Mouse (Mus musculus): ENCODE data around the gene 2200002J24Rik. TPM values are rescaled to one million over a fixed set of nuclear protein-coding genes. Genes with fewer than 3 reads are reported as not detected.

The 2200002J24Rik gene
- polyA plus RNA-seq, 1 experiment from 2014 or later = not detected

GRCm38 (mm10) chr7:30683425-30683824 lies 15.3 kb upstream of the 2200002J24Rik start:
- Histone ChIP-seq H3K4me2 (ENCODE audit: low read length) (no peak overlapping the region), H3K27ac (ENCODE audit: low read length) (no peak overlapping the region), H3K9ac (ENCODE audit: low read depth, low read length) (no peak overlapping the region), H3K27me3 (ENCODE audit: control insufficient read depth, insufficient read depth, low read depth, low read length) (peaks cover 22% of the 10 kb centered on the region), H3K9me3 (replicated peaks; ENCODE audit: control insufficient read depth, low read length, poor library complexity, severe bottlenecking) (no peaks in the 10 kb centered on the region), H3K4me1 (ENCODE audit: control insufficient read depth, insufficient read depth, low read length) (no peaks in the 10 kb centered on the region), H3K36me3 (ENCODE audit: control insufficient read depth, insufficient read depth, low read length) (no peaks in the 10 kb centered on the region), H3K4me3 (ENCODE audit: low read depth, low read length) (no peak overlapping the region)
- 84% methylated on average over 2 of the region's 2 CpGs for whole genome bisulfite sequencing
- no peak for ATAC-seq

- no peaks in the 10 kb centered on the region for H3K9me3 ChIP-seq (replicated peaks; ENCODE audit: control insufficient read depth, low read length, poor library complexity, severe bottlenecking)
- 67% methylated on average over 6 of the region's 6 CpGs for WGBS
- peaks cover 22% of the 10 kb centered on the region for H3K27me3 ChIP-seq (ENCODE audit: control insufficient read depth, insufficient read depth, low read depth, low read length)
- ATAC-seq = no peak
- no peak overlapping the region for H3K4me2 ChIP-seq (ENCODE audit: low read length)
- H3K36me3 ChIP-seq (ENCODE audit: control insufficient read depth, insufficient read depth, low read length) = no peaks in the 10 kb centered on the region
- H3K4me3 ChIP-seq (ENCODE audit: low read depth, low read length) = no peak overlapping the region
- H3K4me1 ChIP-seq (ENCODE audit: control insufficient read depth, insufficient read depth, low read length) = no peaks in the 10 kb centered on the region
- H3K9ac ChIP-seq (ENCODE audit: low read depth, low read length) = no peak overlapping the region
- H3K27ac ChIP-seq (ENCODE audit: low read length) = no peak overlapping the region
Observed at GRCm38 (mm10) chr7:30688325-30688724, 10.4 kb upstream of the 2200002J24Rik start.

- no peak for ATAC-seq
- 68% methylated on average over 5 of the region's 5 CpGs for WGBS
- H3K27ac ChIP-seq (ENCODE audit: low read length) = no peak overlapping the region
Observed at GRCm38 (mm10) chr7:30698101-30698500, 625 bp upstream of the 2200002J24Rik start.

GRCm38 (mm10) chr7:30706214-30706882 lies 7.6 kb downstream of the 2200002J24Rik start:
- Histone ChIP-seq H3K9me3 (replicated peaks; ENCODE audit: control insufficient read depth, low read length, poor library complexity, severe bottlenecking) (no peaks in the 10 kb centered on the region), H3K4me3 (ENCODE audit: low read depth, low read length) (no peak overlapping the region), H3K4me2 (ENCODE audit: low read length) (no peak overlapping the region), H3K9ac (ENCODE audit: low read depth, low read length) (no peak overlapping the region), H3K27ac (ENCODE audit: low read length) (no peak overlapping the region), H3K4me1 (ENCODE audit: control insufficient read depth, insufficient read depth, low read length) (no peaks in the 10 kb centered on the region), H3K27me3 (ENCODE audit: control insufficient read depth, insufficient read depth, low read depth, low read length) (no peaks in the 10 kb centered on the region), H3K36me3 (ENCODE audit: control insufficient read depth, insufficient read depth, low read length) (no peaks in the 10 kb centered on the region)
- 75% methylated on average over 8 of the region's 8 CpGs for WGBS
- no peak for ATAC-seq

More at GRCm38 (mm10) chr7:30698101-30698500, 625 bp upstream of the 2200002J24Rik start:
- H3K4me1 ChIP-seq (ENCODE audit: control insufficient read depth, insufficient read depth, low read length) = no peaks in the 10 kb centered on the region
- no peaks in the 10 kb centered on the region for H3K36me3 ChIP-seq (ENCODE audit: control insufficient read depth, insufficient read depth, low read length)
- no peaks in the 10 kb centered on the region for H3K9me3 ChIP-seq (replicated peaks; ENCODE audit: control insufficient read depth, low read length, poor library complexity, severe bottlenecking)
- H3K9ac ChIP-seq (ENCODE audit: low read depth, low read length) = no peak overlapping the region
- H3K4me3 ChIP-seq (ENCODE audit: low read depth, low read length) = no peak overlapping the region
- H3K4me2 ChIP-seq (ENCODE audit: low read length) = no peak overlapping the region
- H3K27me3 ChIP-seq (ENCODE audit: control insufficient read depth, insufficient read depth, low read depth, low read length) = no peaks in the 10 kb centered on the region

DNA sequence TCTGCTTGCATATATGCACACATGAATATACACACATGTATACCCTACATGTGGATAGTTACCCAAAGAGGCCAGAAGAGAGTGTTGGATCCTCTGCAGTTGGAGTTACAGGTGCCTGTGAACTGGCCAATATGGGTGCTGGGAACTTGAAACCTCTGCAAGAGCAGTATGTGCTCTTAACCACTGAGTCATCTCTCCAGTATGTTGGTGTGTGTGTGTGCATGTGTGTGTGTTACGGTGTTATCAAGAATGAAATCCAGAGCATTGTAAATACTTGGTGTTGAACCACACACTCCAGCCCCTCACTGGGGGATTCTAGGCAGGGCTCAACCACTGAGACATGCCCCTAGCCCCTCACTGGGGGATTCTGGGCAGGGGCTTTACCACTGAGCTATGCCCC lies 8.7 kb downstream of the 2200002J24Rik start:
- WGBS = 100% methylated on average over 1 of the region's 1 CpGs
- Histone ChIP-seq H3K9ac (ENCODE audit: low read depth, low read length) (no peak overlapping the region), H3K4me2 (ENCODE audit: low read length) (no peak overlapping the region), H3K9me3 (replicated peaks; ENCODE audit: control insufficient read depth, low read length, poor library complexity, severe bottlenecking) (no peaks in the 10 kb centered on the region), H3K27me3 (ENCODE audit: control insufficient read depth, insufficient read depth, low read depth, low read length) (no peaks in the 10 kb centered on the region), H3K36me3 (ENCODE audit: control insufficient read depth, insufficient read depth, low read length) (no peaks in the 10 kb centered on the region), H3K4me1 (ENCODE audit: control insufficient read depth, insufficient read depth, low read length) (no peaks in the 10 kb centered on the region), H3K4me3 (ENCODE audit: low read depth, low read length) (no peak overlapping the region), H3K27ac (ENCODE audit: low read length) (no peak overlapping the region)
- no peak for ATAC-seq

DNA sequence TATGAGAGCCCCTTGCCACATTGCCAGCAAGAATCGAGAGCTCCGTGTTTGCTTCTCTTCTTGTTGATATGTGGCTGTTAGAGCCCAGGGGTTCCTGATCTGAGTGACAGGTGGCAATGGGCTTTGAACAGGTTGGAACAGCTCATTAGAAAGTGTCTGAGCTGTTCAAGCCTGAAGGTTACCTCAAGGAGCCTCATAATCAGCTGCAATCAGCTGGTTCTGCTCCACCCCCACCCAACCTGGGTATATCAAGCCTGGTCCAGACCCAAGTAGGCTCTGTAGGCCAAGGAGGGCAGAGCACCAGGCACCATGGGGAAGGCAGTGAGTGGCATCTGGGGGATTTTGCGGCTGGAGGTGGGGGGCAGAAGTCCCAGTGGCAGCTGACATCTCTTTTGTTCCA lies 13.2 kb downstream of the 2200002J24Rik start, which contains the start of gene Atp4a:
Atp4a (plus strand) TSS at position 268 of the 400 bp plus-strand sequence.
- Histone ChIP-seq H3K9ac (ENCODE audit: low read depth, low read length) (no peak within 1 kb of the TSS), H3K4me3 (ENCODE audit: low read depth, low read length) (no peak within 1 kb of the TSS), H3K27me3 (ENCODE audit: control insufficient read depth, insufficient read depth, low read depth, low read length) (peaks cover 19% of the 10 kb centered on the region), H3K9me3 (replicated peaks; ENCODE audit: control insufficient read depth, low read length, poor library complexity, severe bottlenecking) (no peaks in the 10 kb centered on the region), H3K27ac (ENCODE audit: low read length) (no peak within 1 kb of the TSS), H3K4me2 (ENCODE audit: low read length) (no peak within 1 kb of the TSS), H3K4me1 (ENCODE audit: control insufficient read depth, insufficient read depth, low read length) (no peaks in the 10 kb centered on the region), H3K36me3 (ENCODE audit: control insufficient read depth, insufficient read depth, low read length) (no peaks in the 10 kb centered on the region)
- ATAC-seq = no peak
- WGBS = 86% methylated on average over 3 of the region's 3 CpGs

- WGBS = 3% methylated on average over 43 of the region's 43 CpGs
- peak; percentile 93 for ATAC-seq
Observed at GRCm38 (mm10) chr7:30717006-30717715, 18.4 kb downstream of the 2200002J24Rik start.

DNA sequence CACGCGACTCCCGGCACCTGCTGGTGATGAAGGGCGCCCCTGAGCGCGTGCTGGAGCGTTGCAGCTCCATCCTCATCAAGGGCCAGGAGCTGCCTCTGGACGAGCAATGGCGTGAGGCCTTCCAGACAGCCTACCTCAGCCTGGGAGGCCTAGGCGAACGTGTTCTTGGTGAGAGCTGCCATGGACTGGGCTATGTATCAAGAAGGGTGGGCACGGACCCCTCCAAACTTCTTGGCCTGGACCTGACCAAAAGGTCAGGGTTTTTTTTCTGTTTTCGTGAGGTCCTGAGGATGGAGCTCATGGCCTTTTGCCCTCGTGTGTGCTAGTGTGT lies 19.0 kb downstream of the 2200002J24Rik start:
- WGBS = 7% methylated on average over 14 of the region's 14 CpGs
- Histone ChIP-seq H3K36me3 (ENCODE audit: control insufficient read depth, insufficient read depth, low read length) (no peaks in the 10 kb centered on the region), H3K27ac (ENCODE audit: low read length) (no peak overlapping the region), H3K4me3 (ENCODE audit: low read depth, low read length) (peak overlapping the region; percentile 38), H3K9ac (ENCODE audit: low read depth, low read length) (peak overlapping the region; percentile 56; the same call in 1 of the 2 replicates), H3K4me2 (ENCODE audit: low read length) (peak overlapping the region; percentile 55), H3K27me3 (ENCODE audit: control insufficient read depth, insufficient read depth, low read depth, low read length) (peaks cover 22% of the 10 kb centered on the region), H3K4me1 (ENCODE audit: control insufficient read depth, insufficient read depth, low read length) (peaks cover 7% of the 10 kb centered on the region; the same call in 1 of the 2 replicates), H3K9me3 (replicated peaks; ENCODE audit: control insufficient read depth, low read length, poor library complexity, severe bottlenecking) (no peaks in the 10 kb centered on the region)
- ATAC-seq = peak; percentile 64

More at GRCm38 (mm10) chr7:30717006-30717715, 18.4 kb downstream of the 2200002J24Rik start:
- H3K9me3 ChIP-seq (replicated peaks; ENCODE audit: control insufficient read depth, low read length, poor library complexity, severe bottlenecking) = no peaks in the 10 kb centered on the region
- H3K4me1 ChIP-seq (ENCODE audit: control insufficient read depth, insufficient read depth, low read length) = peaks cover 7% of the 10 kb centered on the region; the same call in 1 of the 2 replicates
- H3K4me2 ChIP-seq (ENCODE audit: low read length) = peak overlapping the region; percentile 55
- H3K4me3 ChIP-seq (ENCODE audit: low read depth, low read length) = peak overlapping the region; percentile 38
- H3K27ac ChIP-seq (ENCODE audit: low read length) = no peak overlapping the region
- peaks cover 22% of the 10 kb centered on the region for H3K27me3 ChIP-seq (ENCODE audit: control insufficient read depth, insufficient read depth, low read depth, low read length)
- peak overlapping the region; percentile 56; the same call in 1 of the 2 replicates for H3K9ac ChIP-seq (ENCODE audit: low read depth, low read length)
- no peaks in the 10 kb centered on the region for H3K36me3 ChIP-seq (ENCODE audit: control insufficient read depth, insufficient read depth, low read length)

GRCm38 (mm10) chr7:30719669-30720068 lies 20.9 kb downstream of the 2200002J24Rik start:
- no peaks in the 10 kb centered on the region for H3K36me3 ChIP-seq (ENCODE audit: control insufficient read depth, insufficient read depth, low read length)
- H3K4me2 ChIP-seq (ENCODE audit: low read length) = no peak overlapping the region
- H3K9me3 ChIP-seq (replicated peaks; ENCODE audit: control insufficient read depth, low read length, poor library complexity, severe bottlenecking) = no peaks in the 10 kb centered on the region
- 95% methylated on average over 5 of the region's 5 CpGs for WGBS
- no peak overlapping the region for H3K27ac ChIP-seq (ENCODE audit: low read length)
- no peak overlapping the region for H3K4me3 ChIP-seq (ENCODE audit: low read depth, low read length)
- peaks cover 7% of the 10 kb centered on the region; the same call in 1 of the 2 replicates for H3K4me1 ChIP-seq (ENCODE audit: control insufficient read depth, insufficient read depth, low read length)
- no peak overlapping the region for H3K9ac ChIP-seq (ENCODE audit: low read depth, low read length)
- H3K27me3 ChIP-seq (ENCODE audit: control insufficient read depth, insufficient read depth, low read depth, low read length) = peaks cover 22% of the 10 kb centered on the region
- no peak for ATAC-seq

Data from midbrain, embryonic 16.5 days (tissue).